Mouse (Mus musculus) thymus, adult 2 months (tissue): ENCODE results near the gene Sntb2. TPM values are rescaled to one million over a fixed set of nuclear protein-coding genes. Genes with fewer than 3 reads are reported as not detected.
A peak's percentile ranks its signal among the peaks of the same experiment; 100 is the strongest.

Experiments
- DNase-seq: peaks from one replicate; pipeline ENCODE4 v3.0.0; 2021
- H3K27ac ChIP-seq: fragments of 200-500 bp; 2 replicates; pipeline ENCODE4 v1.5.1; 2012; ENCODE audit warnings: low read length, control low read depth; ENCODE audit not compliant: control insufficient read depth, insufficient read depth
- H3K27me3 ChIP-seq: fragments of 200-500 bp; 2 replicates; pipeline ENCODE4 v1.6.1; 2012; ENCODE audit warnings: mild to moderate bottlenecking, low read length, moderate library complexity, mixed read lengths; ENCODE audit not compliant: control insufficient read depth, insufficient read depth
- H3K36me3 ChIP-seq: fragments of 200-500 bp; 2 replicates; pipeline ENCODE4 v1.6.1; 2012; ENCODE audit warnings: mild to moderate bottlenecking, low read length, moderate library complexity; ENCODE audit not compliant: control insufficient read depth, insufficient read depth
- H3K4me1 ChIP-seq: fragments of 200-500 bp; replicated peaks from 2 replicates; pipeline ENCODE4 v1.6.1; 2012; ENCODE audit warnings: low read length; ENCODE audit not compliant: control insufficient read depth, insufficient read depth
- H3K4me3 ChIP-seq: fragments of 200-500 bp; 2 replicates; pipeline ENCODE4 v1.5.1; 2012; ENCODE audit warnings: mild to moderate bottlenecking, low read length, control low read depth, moderate library complexity; ENCODE audit not compliant: control insufficient read depth, insufficient read depth
- CTCF ChIP-seq: fragments of 200-500 bp; IDR thresholded peaks from 2 replicates; pipeline ENCODE4 v1.5.1; 2012; ENCODE audit warnings: mild to moderate bottlenecking, control low read depth, low read length, moderate library complexity, borderline replicate concordance; ENCODE audit not compliant: control insufficient read depth, poor library complexity, insufficient read depth; ENCODE audit errors: extremely low read depth
- POLR2A ChIP-seq: fragments of 200-500 bp; IDR thresholded peaks from 2 replicates; pipeline ENCODE4 v1.6.1; 2012; ENCODE audit warnings: mild to moderate bottlenecking, low read length, control low read depth, moderate library complexity; ENCODE audit not compliant: control insufficient read depth, poor library complexity, insufficient read depth; ENCODE audit errors: extremely low read depth
- WGBS: fragments of 180-500 bp; shearing (Covaris S2); methylation state at CpG from one replicate; pipeline ENCODE4 v1.1.7; 2018; 5-methylcytosine and 5-hydroxymethylcytosine counted together
- polyA plus RNA-seq: library from polyadenylated mRNA; depleted of rRNA; stranded (reverse); fragments of >200 nt; gene quantifications from 2 replicates; pipeline ENCODE4 v1.2.3, GENCODE M21; 2012

The Sntb2 gene
- polyA plus RNA-seq, 1 experiment, result 4.5 TPM

DNA sequence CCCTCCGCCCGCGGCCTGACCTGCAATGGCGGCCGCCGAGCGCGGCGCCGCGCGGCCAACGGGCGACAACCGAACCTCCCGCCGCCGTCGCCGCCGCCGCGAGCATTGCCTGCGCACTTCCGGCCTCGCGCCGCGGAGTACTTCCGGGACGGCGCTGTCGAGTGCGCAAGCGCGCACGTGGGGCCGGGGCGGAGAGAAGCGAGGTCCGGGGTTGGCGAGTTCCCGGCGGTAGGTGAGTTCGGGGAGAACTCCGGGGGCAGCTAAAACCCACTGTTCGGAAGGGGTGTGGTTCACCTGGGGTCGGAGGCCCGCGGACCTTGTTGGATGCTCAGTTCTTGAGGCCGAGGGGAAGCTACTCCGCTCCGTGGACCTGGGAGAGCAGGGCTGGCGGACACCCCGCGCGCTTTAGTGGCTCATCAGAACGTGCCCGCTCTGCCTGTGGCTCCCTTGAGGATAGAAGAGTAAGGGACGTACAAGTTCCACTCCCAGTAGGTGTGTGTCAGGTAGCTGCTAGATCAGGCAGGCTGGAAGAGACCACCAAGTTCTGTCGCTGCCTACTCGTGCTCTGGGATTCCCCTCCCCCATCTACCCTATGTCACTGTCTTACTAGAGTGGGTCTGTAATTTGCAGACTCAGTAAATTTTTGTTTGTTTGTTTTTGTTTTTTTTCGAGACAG lies 41.9 kb upstream of the Sntb2 start, which contains the start of gene Utp4:
TSS of gene Utp4 (plus strand) at position 156 of the 676 bp plus-strand sequence.
- Histone ChIP-seq H3K27ac (peak within 1 kb of the TSS; percentile 57), H3K27me3 (no peaks in the 10 kb centered on the region), H3K36me3 (peaks cover 7% of the 10 kb centered on the region), H3K4me1 (peaks cover 6% of the 10 kb centered on the region), H3K4me3 (peak within 1 kb of the TSS; percentile 67)
- under 1% methylated on average over 63 of the region's 63 CpGs for WGBS
- DNase-seq, result peak; percentile 86
- peak; percentile 97 for TF ChIP-seq POLR2A
- TF ChIP-seq CTCF, result peak; percentile 40; the same call in 1 of the 2 replicates

DNA sequence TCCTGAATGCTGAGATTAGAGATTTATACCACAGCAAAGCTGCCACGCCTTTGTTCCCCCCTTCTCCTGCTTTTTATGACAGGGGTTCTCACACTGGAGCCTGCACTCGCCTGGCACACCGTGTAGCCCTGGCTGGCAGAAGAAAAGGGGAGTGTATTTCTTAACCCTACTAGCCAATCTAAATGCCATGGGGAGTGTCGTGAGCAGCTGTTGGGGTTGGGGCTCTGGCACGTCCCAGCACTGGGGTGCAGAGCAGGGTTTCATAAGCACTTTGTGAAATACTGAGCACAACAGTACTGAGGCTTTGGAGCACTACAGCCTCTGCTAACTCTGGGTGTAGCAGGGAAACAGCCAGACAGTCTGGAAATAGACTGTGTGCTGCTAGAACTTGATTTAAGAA lies 36.1 kb upstream of the Sntb2 start:
- Histone ChIP-seq H3K4me3 (no peak overlapping the region), H3K36me3 (peaks cover 25% of the 10 kb centered on the region), H3K27me3 (no peaks in the 10 kb centered on the region), H3K27ac (no peak overlapping the region), H3K4me1 (peaks cover 4% of the 10 kb centered on the region; the same call in 1 of the 2 replicates)
- WGBS, result 97% methylated on average over 5 of the region's 5 CpGs
- TF ChIP-seq CTCF, result no peak
- TF ChIP-seq POLR2A, result no peak
- no peak for DNase-seq

DNA sequence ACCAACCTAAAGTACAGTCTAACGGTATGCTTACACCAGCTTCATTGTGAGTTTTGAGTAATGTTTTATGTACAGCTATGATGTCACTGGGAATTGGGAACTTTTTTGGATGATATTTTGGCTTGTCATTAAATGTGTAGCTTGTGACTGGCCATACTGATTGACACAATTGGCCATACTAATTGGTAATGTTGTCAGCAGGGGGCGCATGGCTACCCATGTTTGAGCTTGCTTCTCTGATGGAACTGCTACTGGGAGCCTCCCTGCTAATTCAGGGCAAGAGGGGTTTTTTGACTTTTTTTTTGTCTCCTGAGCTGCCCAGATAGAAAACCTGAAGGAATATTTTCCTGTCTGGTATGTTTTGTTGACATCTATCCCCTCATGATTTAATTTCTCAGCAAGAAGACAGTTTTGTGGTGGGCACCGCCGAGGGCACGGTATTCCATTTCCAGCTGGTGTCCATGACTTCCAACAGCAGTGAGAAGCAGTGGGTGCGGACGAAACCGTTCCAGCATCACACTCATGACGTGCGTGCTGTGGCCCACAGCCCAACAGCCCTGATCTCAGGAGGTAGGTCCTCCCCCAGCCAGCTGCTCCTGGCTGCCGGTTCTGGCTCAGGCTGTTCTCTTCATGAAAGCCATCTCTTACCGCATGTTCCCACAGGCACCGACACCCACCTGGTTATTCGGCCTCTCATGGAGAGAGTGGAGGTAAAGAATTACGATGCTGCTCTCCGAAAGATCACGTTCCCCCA lies 29.6 kb upstream of the Sntb2 start:
- peak; percentile 43 for DNase-seq
- peaks cover 4% of the 10 kb centered on the region; the same call in 1 of the 2 replicates for H3K4me1 ChIP-seq
- TF ChIP-seq CTCF (no peak), POLR2A (no peak)
- H3K36me3 ChIP-seq, result peaks cover 38% of the 10 kb centered on the region
- no peak overlapping the region for H3K27ac ChIP-seq
- 95% methylated on average over 17 of the region's 17 CpGs for WGBS
- no peaks in the 10 kb centered on the region for H3K27me3 ChIP-seq
- no peak overlapping the region for H3K4me3 ChIP-seq

DNA sequence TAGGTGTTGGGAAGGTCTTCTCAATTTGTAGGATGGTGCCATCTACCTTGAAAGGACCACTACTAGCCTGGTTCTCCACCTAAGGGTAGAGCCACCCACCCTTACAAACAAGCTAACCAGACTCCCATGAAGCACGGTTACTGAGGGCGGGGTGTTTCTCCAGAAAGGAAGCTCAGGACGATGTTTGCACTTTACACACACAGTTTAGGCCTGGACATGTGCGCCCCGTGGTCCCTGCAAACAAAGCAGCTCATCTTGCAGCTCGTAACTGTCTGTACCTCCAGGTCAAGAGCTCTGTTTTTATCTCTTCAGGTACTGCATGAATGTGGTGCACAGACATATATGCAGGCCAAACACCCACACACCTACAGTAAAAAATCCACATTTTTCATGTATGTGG lies 28.9 kb upstream of the Sntb2 start:
- WGBS, result 98% methylated on average over 6 of the region's 6 CpGs
- no peak for DNase-seq
- Histone ChIP-seq H3K4me1 (peaks cover 4% of the 10 kb centered on the region; the same call in 1 of the 2 replicates), H3K36me3 (peaks cover 45% of the 10 kb centered on the region), H3K27me3 (no peaks in the 10 kb centered on the region), H3K27ac (no peak overlapping the region; the same call in 1 of the 2 replicates), H3K4me3 (no peak overlapping the region)
- no peak for TF ChIP-seq POLR2A
- no peak for TF ChIP-seq CTCF

DNA sequence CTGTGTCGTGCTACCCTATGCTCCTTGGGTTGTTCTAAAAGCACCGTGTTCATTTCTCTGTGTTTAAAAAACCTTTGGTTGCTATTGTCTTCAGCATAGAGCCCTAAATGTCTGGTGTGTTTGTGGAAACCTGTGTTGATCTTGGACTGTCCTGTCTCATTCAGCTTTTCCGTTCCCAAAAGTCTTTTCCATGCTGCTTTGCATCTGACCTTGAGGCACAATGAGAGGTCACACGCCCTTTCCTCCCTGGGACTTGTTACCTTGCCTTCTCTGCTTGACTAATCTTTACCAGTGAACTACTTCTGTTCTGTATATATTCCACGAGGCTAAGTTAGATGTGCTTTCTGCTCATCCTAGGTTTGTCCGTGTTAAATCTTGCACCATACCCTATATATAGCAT lies 28.1 kb upstream of the Sntb2 start:
- 95% methylated on average over 6 of the region's 6 CpGs for WGBS
- Histone ChIP-seq H3K27me3 (no peaks in the 10 kb centered on the region), H3K4me3 (no peak overlapping the region), H3K36me3 (peaks cover 47% of the 10 kb centered on the region), H3K4me1 (peaks cover under 1% of the 10 kb centered on the region; the same call in 1 of the 2 replicates), H3K27ac (no peak overlapping the region)
- DNase-seq, result no peak
- no peak for TF ChIP-seq POLR2A
- TF ChIP-seq CTCF, result no peak

DNA sequence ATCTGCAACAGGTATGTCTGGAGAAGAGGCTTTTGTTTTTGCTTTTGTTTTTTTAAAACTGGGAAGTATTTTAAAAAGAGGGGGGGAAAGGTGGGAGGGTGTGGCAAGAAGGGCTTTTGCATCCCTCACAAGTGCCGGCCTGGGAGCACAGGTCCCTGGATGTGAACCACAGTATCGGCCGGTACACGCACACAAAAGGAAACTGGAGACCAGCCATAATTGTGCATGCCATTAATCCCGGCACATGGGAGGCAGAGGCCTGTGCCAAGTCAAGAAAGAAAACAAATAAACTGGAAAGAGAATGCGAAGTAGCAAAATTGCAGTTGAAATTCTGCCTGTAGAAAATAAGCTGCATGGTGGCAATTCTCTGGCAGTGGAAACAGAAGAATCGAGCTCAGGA lies 27.3 kb upstream of the Sntb2 start:
- Histone ChIP-seq H3K27me3 (no peaks in the 10 kb centered on the region), H3K27ac (no peak overlapping the region), H3K4me3 (no peak overlapping the region), H3K36me3 (peaks cover 45% of the 10 kb centered on the region), H3K4me1 (no peaks in the 10 kb centered on the region)
- no peak for DNase-seq
- TF ChIP-seq POLR2A (no peak), CTCF (no peak)
- WGBS, result 95% methylated on average over 7 of the region's 7 CpGs

DNA sequence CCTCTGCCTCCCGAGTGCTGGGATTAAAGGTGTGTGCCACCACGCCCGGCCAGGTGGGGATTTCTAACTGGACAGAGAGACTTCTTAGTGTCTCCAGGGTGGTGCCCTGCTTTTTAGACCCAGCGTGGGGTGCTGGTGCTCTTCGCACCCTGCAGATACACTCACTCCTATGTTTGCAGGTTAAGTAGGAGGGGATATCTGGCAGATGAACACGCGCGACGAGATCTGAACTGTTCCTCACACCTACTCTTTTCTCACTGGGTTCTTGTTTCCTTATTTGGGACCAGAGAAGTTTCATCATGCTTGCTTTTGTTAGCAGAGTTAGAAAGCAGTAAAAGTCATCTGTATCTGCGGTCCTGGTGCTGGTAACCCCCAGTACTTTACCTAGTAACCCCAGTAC lies 21.9 kb upstream of the Sntb2 start:
- no peak overlapping the region for H3K4me3 ChIP-seq
- H3K4me1 ChIP-seq, result no peaks in the 10 kb centered on the region
- H3K27ac ChIP-seq, result no peak overlapping the region
- no peak for DNase-seq
- no peaks in the 10 kb centered on the region for H3K27me3 ChIP-seq
- peaks cover 45% of the 10 kb centered on the region for H3K36me3 ChIP-seq
- TF ChIP-seq CTCF (no peak), POLR2A (no peak)
- WGBS, result 98% methylated on average over 10 of the region's 10 CpGs
